Mouse (Mus musculus) liver, embryonic 14.5 days (tissue): ENCODE results near the gene Racgap1.

Source experiments
- CTCF ChIP-seq: IDR thresholded peaks from 2 replicates; pipeline ENCODE4 v1.5.1; 2016; ENCODE audit warnings: antibody characterized with exemption, low read depth, control low read depth
- EP300 ChIP-seq: IDR thresholded peaks from 2 replicates; pipeline ENCODE4 v1.6.1; 2016; ENCODE audit warnings: antibody characterized with exemption, low read depth

DNA sequence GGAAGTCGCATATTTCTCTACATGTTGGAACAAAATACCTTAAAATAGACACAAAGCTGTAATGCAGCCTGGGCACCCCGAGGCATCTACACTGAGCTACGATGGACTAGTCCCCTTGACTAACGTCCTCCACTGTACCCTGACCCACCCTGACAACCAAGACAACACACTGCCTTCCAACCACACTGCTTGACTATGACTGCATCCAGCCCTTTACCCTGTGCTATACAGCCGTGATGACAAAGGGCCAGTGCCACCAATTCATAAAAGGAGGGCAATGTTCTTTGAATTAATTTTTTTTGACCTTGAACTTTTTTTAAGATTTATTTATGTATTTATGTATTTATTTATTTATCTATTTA, 13.4 kb downstream of the Racgap1 start:
- TF ChIP-seq CTCF: no peak
- TF ChIP-seq EP300: no peak
